Mouse (Mus musculus): ENCODE results near the gene Gm6993. TPM values are rescaled to one million over a fixed set of nuclear protein-coding genes. Genes with fewer than 3 reads are reported as not detected.

The Gm6993 gene
- polyA plus RNA-seq, 1 experiment from 2014 or later = not detected

GRCm38 (mm10) chr12:31241595-31242342 is 1.2 kb downstream of the Gm6993 start:
- WGBS (ENCODE audit: insufficient replicate concordance) = 54% methylated on average over 6 of the region's 6 CpGs

GRCm38 (mm10) chr12:31244001-31244400 is 3.4 kb downstream of the Gm6993 start:
- Histone ChIP-seq H3K27ac (replicated peaks) (no peak overlapping the region), H3K36me3 (replicated peaks) (no peaks in the 10 kb centered on the region), H3K4me3 (replicated peaks) (no peak overlapping the region), H3K4me1 (replicated peaks) (no peaks in the 10 kb centered on the region), H3K4me2 (no peak overlapping the region), H3K9me3 (replicated peaks) (no peaks in the 10 kb centered on the region), H3K9ac (no peak overlapping the region), H3K27me3 (no peaks in the 10 kb centered on the region)
- no peak for ATAC-seq (ENCODE audit: insufficient read depth)
- WGBS (ENCODE audit: insufficient replicate concordance) = 59% methylated on average over 2 of the region's 2 CpGs

More at GRCm38 (mm10) chr12:31241595-31242342, 1.2 kb downstream of the Gm6993 start:
- no peak overlapping the region for H3K4me3 ChIP-seq (replicated peaks)
- no peaks in the 10 kb centered on the region for H3K4me1 ChIP-seq (replicated peaks)
- H3K9ac ChIP-seq = no peak overlapping the region
- H3K36me3 ChIP-seq (replicated peaks) = no peaks in the 10 kb centered on the region
- no peak for ATAC-seq (ENCODE audit: insufficient read depth)
- H3K27me3 ChIP-seq = no peaks in the 10 kb centered on the region
- no peak overlapping the region for H3K27ac ChIP-seq (replicated peaks)
- H3K9me3 ChIP-seq (replicated peaks) = no peaks in the 10 kb centered on the region
- no peak overlapping the region for H3K4me2 ChIP-seq

- 68% methylated on average over 3 of the region's 3 CpGs for WGBS (ENCODE audit: insufficient replicate concordance)
- no peaks in the 10 kb centered on the region for H3K4me1 ChIP-seq (replicated peaks)
- no peak overlapping the region for H3K27ac ChIP-seq (replicated peaks)
- ATAC-seq (ENCODE audit: insufficient read depth) = no peak
- H3K4me2 ChIP-seq = no peak overlapping the region
- H3K27me3 ChIP-seq = no peaks in the 10 kb centered on the region
- H3K4me3 ChIP-seq (replicated peaks) = no peak overlapping the region
- H3K9me3 ChIP-seq (replicated peaks) = no peaks in the 10 kb centered on the region
- no peak overlapping the region for H3K9ac ChIP-seq
- H3K36me3 ChIP-seq (replicated peaks) = no peaks in the 10 kb centered on the region
These were observed 4.1 kb downstream of the Gm6993 start for GRCm38 (mm10) chr12:31244691-31245090.

DNA sequence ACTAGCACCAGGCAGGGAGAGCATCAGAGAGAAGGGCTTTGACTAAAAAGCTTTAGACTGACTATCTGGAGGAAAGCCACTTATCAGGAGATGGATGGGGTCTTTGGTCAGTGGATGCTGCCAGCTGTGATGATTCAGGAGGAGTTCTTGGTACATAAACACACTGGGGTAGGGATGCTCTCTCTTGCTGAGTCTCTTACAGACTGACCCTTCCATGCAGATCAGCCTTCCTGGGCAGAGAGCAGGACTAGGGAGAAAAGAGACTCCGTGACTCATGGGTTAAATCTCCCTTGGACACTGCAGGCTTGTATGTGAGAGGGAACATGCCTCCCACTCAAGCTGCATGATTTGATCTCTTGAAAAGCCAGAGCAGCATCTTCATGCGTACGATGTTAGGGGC is 5.6 kb downstream of the Gm6993 start:
- Histone ChIP-seq H3K4me1 (replicated peaks) (no peaks in the 10 kb centered on the region), H3K27me3 (no peaks in the 10 kb centered on the region), H3K36me3 (replicated peaks) (no peaks in the 10 kb centered on the region), H3K9me3 (replicated peaks) (no peaks in the 10 kb centered on the region), H3K9ac (no peak overlapping the region), H3K4me2 (no peak overlapping the region), H3K27ac (replicated peaks) (no peak overlapping the region), H3K4me3 (replicated peaks) (no peak overlapping the region)
- WGBS (ENCODE audit: insufficient replicate concordance) = 64% methylated on average over 3 of the region's 3 CpGs
- no peak for ATAC-seq (ENCODE audit: insufficient read depth)

DNA sequence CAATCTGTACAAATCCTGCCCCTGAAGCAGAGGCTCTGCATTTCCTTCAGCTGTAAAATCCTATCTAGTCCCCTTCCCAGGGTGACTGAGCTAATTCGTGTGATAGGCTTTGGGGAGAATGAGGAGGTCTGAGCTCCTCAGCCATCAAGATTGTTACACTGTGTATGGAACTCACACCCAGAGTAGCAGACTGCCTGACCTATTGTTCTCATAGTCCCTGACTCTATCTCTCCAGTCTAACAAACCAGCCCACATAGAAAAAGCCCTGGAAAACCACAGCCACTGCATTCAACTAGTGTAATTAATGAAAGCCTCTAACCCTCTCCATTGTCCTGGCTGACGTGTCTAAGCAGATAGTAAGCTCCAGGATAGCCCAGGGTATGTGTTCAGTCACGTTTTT is 6.0 kb downstream of the Gm6993 start:
- Histone ChIP-seq H3K36me3 (replicated peaks) (no peaks in the 10 kb centered on the region), H3K4me2 (no peak overlapping the region), H3K4me1 (replicated peaks) (no peaks in the 10 kb centered on the region), H3K27ac (replicated peaks) (no peak overlapping the region), H3K9ac (no peak overlapping the region), H3K9me3 (replicated peaks) (no peaks in the 10 kb centered on the region), H3K27me3 (no peaks in the 10 kb centered on the region), H3K4me3 (replicated peaks) (no peak overlapping the region)
- ATAC-seq (ENCODE audit: insufficient read depth) = no peak
- WGBS (ENCODE audit: insufficient replicate concordance) = 19% methylated on average over 3 of the region's 3 CpGs

DNA sequence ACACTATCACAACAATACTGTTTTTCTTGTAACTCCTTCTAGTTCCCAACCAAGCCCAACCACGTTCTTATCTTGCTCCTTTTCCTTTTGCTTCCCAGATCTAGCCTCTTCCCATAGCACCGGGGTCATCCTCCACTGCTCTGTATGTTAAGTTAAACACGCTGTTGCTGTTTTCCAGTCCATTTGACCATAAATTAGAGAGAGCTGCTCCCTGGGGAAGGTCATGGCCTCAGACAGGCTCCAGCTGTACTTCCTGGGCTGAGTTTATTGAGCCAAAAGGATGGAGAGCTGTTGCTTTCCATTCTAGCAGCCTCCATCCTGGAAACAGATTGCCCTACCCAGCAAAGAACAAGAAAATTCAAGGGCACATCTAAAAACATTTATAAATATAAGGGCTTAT is 7.6 kb downstream of the Gm6993 start:
- no peaks in the 10 kb centered on the region for H3K9me3 ChIP-seq (replicated peaks)
- H3K27me3 ChIP-seq = no peaks in the 10 kb centered on the region
- H3K36me3 ChIP-seq (replicated peaks) = no peaks in the 10 kb centered on the region
- ATAC-seq (ENCODE audit: insufficient read depth) = no peak
- no peak overlapping the region for H3K4me2 ChIP-seq
- 33% methylated on average over 3 of the region's 3 CpGs for WGBS (ENCODE audit: insufficient replicate concordance)
- H3K4me3 ChIP-seq (replicated peaks) = no peak overlapping the region
- H3K9ac ChIP-seq = no peak overlapping the region
- H3K27ac ChIP-seq (replicated peaks) = no peak overlapping the region
- H3K4me1 ChIP-seq (replicated peaks) = no peaks in the 10 kb centered on the region

- Histone ChIP-seq H3K27me3 (no peaks in the 10 kb centered on the region), H3K4me1 (replicated peaks) (no peaks in the 10 kb centered on the region), H3K36me3 (replicated peaks) (no peaks in the 10 kb centered on the region), H3K9me3 (replicated peaks) (no peaks in the 10 kb centered on the region), H3K4me2 (no peak overlapping the region), H3K27ac (replicated peaks) (no peak overlapping the region), H3K4me3 (replicated peaks) (no peak overlapping the region), H3K9ac (no peak overlapping the region)
- no peak for ATAC-seq (ENCODE audit: insufficient read depth)
- WGBS (ENCODE audit: insufficient replicate concordance) = 39% methylated on average over 10 of the region's 10 CpGs
These were observed 8.1 kb downstream of the Gm6993 start for GRCm38 (mm10) chr12:31248681-31249080.

DNA sequence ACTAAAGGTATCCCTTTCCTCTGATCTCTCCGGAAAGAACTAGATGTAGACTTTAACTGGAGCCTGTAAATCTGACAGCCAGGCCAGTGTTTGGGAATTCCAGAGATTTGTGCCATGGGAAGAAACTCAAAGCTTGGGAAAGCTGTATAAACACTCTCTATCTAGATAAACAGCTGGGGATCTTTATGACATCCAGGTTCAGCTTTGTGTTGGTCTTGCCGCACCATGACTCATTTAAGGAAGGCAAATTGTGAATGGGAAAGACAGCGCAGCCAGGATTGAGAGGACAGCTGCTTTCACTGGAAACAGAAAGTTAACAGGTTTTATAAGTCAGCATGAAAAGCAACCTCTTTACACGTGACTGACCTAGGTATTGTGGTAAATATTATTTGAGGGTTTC is 11.7 kb downstream of the Gm6993 start:
- H3K4me2 ChIP-seq = no peak overlapping the region
- no peak overlapping the region for H3K4me3 ChIP-seq (replicated peaks)
- H3K36me3 ChIP-seq (replicated peaks) = no peaks in the 10 kb centered on the region
- H3K9me3 ChIP-seq (replicated peaks) = no peaks in the 10 kb centered on the region
- H3K4me1 ChIP-seq (replicated peaks) = no peaks in the 10 kb centered on the region
- ATAC-seq (ENCODE audit: insufficient read depth) = no peak
- H3K27me3 ChIP-seq = no peaks in the 10 kb centered on the region
- H3K9ac ChIP-seq = no peak overlapping the region
- 41% methylated on average over 4 of the region's 4 CpGs for WGBS (ENCODE audit: insufficient replicate concordance)
- no peak overlapping the region for H3K27ac ChIP-seq (replicated peaks)

DNA sequence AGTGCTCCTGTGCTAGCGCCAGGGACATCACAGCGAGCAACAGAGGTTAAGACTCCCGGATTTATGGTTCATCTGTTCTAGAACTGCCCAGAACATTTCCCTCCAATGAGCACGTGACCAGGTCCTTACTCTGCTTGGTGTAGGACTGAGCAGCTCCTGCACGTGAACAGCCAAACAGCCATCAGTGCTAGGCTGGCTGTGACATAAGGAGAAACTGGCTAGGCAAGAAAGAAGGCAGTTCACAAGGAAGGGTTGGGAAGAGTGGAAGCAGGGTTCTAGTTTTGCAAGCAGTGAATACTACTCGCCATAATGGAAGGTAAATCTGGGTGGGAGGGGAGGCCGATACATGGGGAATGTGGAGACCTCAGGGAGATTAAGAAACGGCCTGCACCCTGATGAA is 14.4 kb downstream of the Gm6993 start:
- no peak overlapping the region for H3K9ac ChIP-seq
- no peaks in the 10 kb centered on the region for H3K4me1 ChIP-seq (replicated peaks)
- H3K9me3 ChIP-seq (replicated peaks) = no peaks in the 10 kb centered on the region
- H3K36me3 ChIP-seq (replicated peaks) = no peaks in the 10 kb centered on the region
- ATAC-seq (ENCODE audit: insufficient read depth) = no peak
- no peaks in the 10 kb centered on the region for H3K27me3 ChIP-seq
- no peak overlapping the region for H3K4me2 ChIP-seq
- H3K4me3 ChIP-seq (replicated peaks) = no peak overlapping the region
- 67% methylated on average over 8 of the region's 8 CpGs for WGBS (ENCODE audit: insufficient replicate concordance)
- no peak overlapping the region for H3K27ac ChIP-seq (replicated peaks)

- Histone ChIP-seq H3K9me3 (replicated peaks) (no peaks in the 10 kb centered on the region), H3K36me3 (replicated peaks) (no peaks in the 10 kb centered on the region), H3K4me2 (no peak overlapping the region), H3K27ac (replicated peaks) (no peak overlapping the region), H3K4me3 (replicated peaks) (no peak overlapping the region), H3K9ac (no peak overlapping the region), H3K27me3 (no peaks in the 10 kb centered on the region), H3K4me1 (replicated peaks) (no peaks in the 10 kb centered on the region)
- 61% methylated on average over 9 of the region's 9 CpGs for WGBS (ENCODE audit: insufficient replicate concordance)
- ATAC-seq (ENCODE audit: insufficient read depth) = peak; percentile 74
These were observed 15.7 kb downstream of the Gm6993 start for GRCm38 (mm10) chr12:31256121-31256903.

DNA sequence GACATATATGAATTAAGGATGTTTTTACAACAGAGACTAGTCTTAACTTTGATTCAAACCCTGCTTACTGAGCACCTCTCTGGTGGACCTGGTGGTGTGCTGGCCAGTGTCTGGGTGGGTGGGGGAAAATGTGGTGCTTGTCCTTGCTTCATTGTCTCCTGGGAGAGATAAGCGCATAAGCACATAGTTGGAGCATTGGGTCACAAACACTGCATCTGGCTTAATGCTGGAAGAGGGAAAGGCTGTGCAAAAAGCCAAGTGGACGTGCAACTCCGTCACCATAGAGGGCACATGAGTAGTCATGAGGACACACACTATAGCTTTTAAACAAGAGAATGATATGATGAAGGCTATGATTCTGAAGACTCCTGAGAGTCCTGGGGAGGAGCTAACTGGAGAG is 21.3 kb downstream of the Gm6993 start:
- Histone ChIP-seq H3K27ac (replicated peaks) (no peak overlapping the region), H3K9ac (no peak overlapping the region), H3K9me3 (replicated peaks) (no peaks in the 10 kb centered on the region), H3K36me3 (replicated peaks) (no peaks in the 10 kb centered on the region), H3K4me3 (replicated peaks) (no peak overlapping the region), H3K4me1 (replicated peaks) (no peaks in the 10 kb centered on the region), H3K27me3 (peaks cover 41% of the 10 kb centered on the region), H3K4me2 (no peak overlapping the region)
- WGBS (ENCODE audit: insufficient replicate concordance) = 50% methylated on average over 3 of the region's 3 CpGs
- no peak for ATAC-seq (ENCODE audit: insufficient read depth)

Measured in liver, embryonic 15.5 days (tissue).